Mouse (Mus musculus): Measurements from ENCODE around the gene Mpzl2.

- no peak for TF ChIP-seq GATA1 (IDR thresholded peaks at IDR 0.05; ENCODE audit: low read depth, low read length)
- TF ChIP-seq SMC3 (IDR thresholded peaks at IDR 0.05; ENCODE audit: low read depth, low read length): no peak
- TF ChIP-seq CTCF (IDR thresholded peaks at IDR 0.05 in 2 of 3, conservative IDR thresholded peaks at IDR 0.05 in 1 of 3; ENCODE audit: control insufficient read depth in 1 of 3, insufficient read depth in 1 of 3, low read depth in 2 of 3, low read length in 3 of 3, poor library complexity in 1 of 3, severe bottlenecking in 1 of 3): no peak
- TF ChIP-seq E2F4 (IDR thresholded peaks at IDR 0.05; ENCODE audit: borderline replicate concordance, low read depth, low read length): no peak
- TF ChIP-seq ETS1 (IDR thresholded peaks at IDR 0.05; ENCODE audit: low read depth, low read length): no peak
- TF ChIP-seq EP300 (IDR thresholded peaks at IDR 0.05; ENCODE audit: low read depth in 1 of 2, low read length in 2 of 2): no peak
- no peak for TF ChIP-seq UBTF (IDR thresholded peaks at IDR 0.05; ENCODE audit: borderline replicate concordance, insufficient read depth, low read depth, low read length)
- TF ChIP-seq CHD2 (IDR thresholded peaks at IDR 0.05; ENCODE audit: low read length): no peak
Observed at GRCm38 (mm10) chr9:45027376-45027775, 12.2 kb upstream of the Mpzl2 start.
